Mouse (Mus musculus): ENCODE measurements around the gene Dusp5. TPM values are rescaled to one million over a fixed set of nuclear protein-coding genes. Genes with fewer than 3 reads are reported as not detected.
"Not testable (repeated sequence)": the region's sequence is repeated elsewhere in the genome, so short reads cannot be mapped to it uniquely, and the experiment has no call there.

Gene Dusp5
- polyA plus RNA-seq, 1 experiment from 2014 or later, result 9.0 TPM

GRCm38 (mm10) chr19:53499451-53499940 is 29.4 kb upstream of the Dusp5 start:
- Histone ChIP-seq H3K36me3 (replicated peaks) (no peaks in the 10 kb centered on the region), H3K9me3 (no peaks in the 10 kb centered on the region), H3K4me3 (no peak overlapping the region), H3K4me1 (peaks cover 11% of the 10 kb centered on the region), H3K27ac (no peak overlapping the region), H3K27me3 (ENCODE audit: poor library complexity, severe bottlenecking) (no peaks in the 10 kb centered on the region)
- WGBS, result 96% methylated on average over 4 of the region's 4 CpGs
- no peak for DNase-seq (ENCODE audit: extremely low spot score, low spot score)

GRCm38 (mm10) chr19:53500298-53501006 is 28.5 kb upstream of the Dusp5 start:
- Histone ChIP-seq H3K4me1 (peaks cover 11% of the 10 kb centered on the region), H3K27ac (peak overlapping the region; percentile 25; the same call in 1 of the 2 replicates), H3K27me3 (ENCODE audit: poor library complexity, severe bottlenecking) (no peaks in the 10 kb centered on the region), H3K9me3 (no peaks in the 10 kb centered on the region), H3K36me3 (replicated peaks) (no peaks in the 10 kb centered on the region), H3K4me3 (no peak overlapping the region)
- no peak for DNase-seq (ENCODE audit: extremely low spot score, low spot score)
- WGBS, result 88% methylated on average over 25 of the region's 25 CpGs

GRCm38 (mm10) chr19:53501239-53501638 is 27.7 kb upstream of the Dusp5 start:
- H3K4me1 ChIP-seq, result peaks cover 11% of the 10 kb centered on the region
- H3K27ac ChIP-seq; H3K36me3 ChIP-seq (replicated peaks); H3K27me3 ChIP-seq (ENCODE audit: poor library complexity, severe bottlenecking); DNase-seq (ENCODE audit: extremely low spot score, low spot score); H3K9me3 ChIP-seq; H3K4me3 ChIP-seq: not testable (repeated sequence)
- 84% methylated on average over 7 of the region's 7 CpGs for WGBS

- Histone ChIP-seq H3K9me3 (no peaks in the 10 kb centered on the region), H3K36me3 (replicated peaks) (no peaks in the 10 kb centered on the region), H3K4me1 (peaks cover 11% of the 10 kb centered on the region), H3K4me3 (no peak overlapping the region), H3K27me3 (ENCODE audit: poor library complexity, severe bottlenecking) (no peaks in the 10 kb centered on the region), H3K27ac (no peak overlapping the region)
- DNase-seq (ENCODE audit: extremely low spot score, low spot score), result no peak
- WGBS, result 89% methylated on average over 2 of the region's 2 CpGs
Measured at GRCm38 (mm10) chr19:53501765-53502164, 27.1 kb upstream of the Dusp5 start.

GRCm38 (mm10) chr19:53502891-53503371 is 26.0 kb upstream of the Dusp5 start:
- Histone ChIP-seq H3K36me3 (replicated peaks) (no peaks in the 10 kb centered on the region), H3K4me1 (peaks cover 18% of the 10 kb centered on the region), H3K27ac (no peak overlapping the region), H3K4me3 (no peak overlapping the region), H3K9me3 (no peaks in the 10 kb centered on the region), H3K27me3 (ENCODE audit: poor library complexity, severe bottlenecking) (no peaks in the 10 kb centered on the region)
- 69% methylated on average over 9 of the region's 9 CpGs for WGBS
- DNase-seq (ENCODE audit: extremely low spot score, low spot score), result no peak

- Histone ChIP-seq H3K4me3 (no peak overlapping the region), H3K36me3 (replicated peaks) (no peaks in the 10 kb centered on the region), H3K9me3 (no peaks in the 10 kb centered on the region), H3K4me1 (peaks cover 18% of the 10 kb centered on the region), H3K27ac (no peak overlapping the region), H3K27me3 (ENCODE audit: poor library complexity, severe bottlenecking) (no peaks in the 10 kb centered on the region)
- 91% methylated on average over 7 of the region's 7 CpGs for WGBS
- no peak for DNase-seq (ENCODE audit: extremely low spot score, low spot score)
Measured at GRCm38 (mm10) chr19:53504181-53504580, 24.7 kb upstream of the Dusp5 start.

- H3K27me3 ChIP-seq (ENCODE audit: poor library complexity, severe bottlenecking), result no peaks in the 10 kb centered on the region
- peaks cover 14% of the 10 kb centered on the region for H3K4me1 ChIP-seq
- no peaks in the 10 kb centered on the region for H3K9me3 ChIP-seq
- H3K36me3 ChIP-seq (replicated peaks), result no peaks in the 10 kb centered on the region
- DNase-seq (ENCODE audit: extremely low spot score, low spot score), result no peak
- 89% methylated on average over 10 of the region's 10 CpGs for WGBS
- H3K4me3 ChIP-seq, result no peak overlapping the region
- no peak overlapping the region for H3K27ac ChIP-seq
Measured at GRCm38 (mm10) chr19:53505728-53506127, 23.2 kb upstream of the Dusp5 start.

- Histone ChIP-seq H3K4me1 (peaks cover 12% of the 10 kb centered on the region), H3K27ac (0 out of 2 replicates have a peak overlapping the region, but pooled peaks have one; percentile 1), H3K4me3 (no peak overlapping the region), H3K27me3 (ENCODE audit: poor library complexity, severe bottlenecking) (no peaks in the 10 kb centered on the region), H3K36me3 (replicated peaks) (no peaks in the 10 kb centered on the region), H3K9me3 (no peaks in the 10 kb centered on the region)
- no peak for DNase-seq (ENCODE audit: extremely low spot score, low spot score)
- 67% methylated on average over 8 of the region's 8 CpGs for WGBS
Measured at GRCm38 (mm10) chr19:53507497-53507896, 21.4 kb upstream of the Dusp5 start.

GRCm38 (mm10) chr19:53511244-53511934 is 17.5 kb upstream of the Dusp5 start:
- 88% methylated on average over 13 of the region's 13 CpGs for WGBS
- H3K27me3 ChIP-seq (ENCODE audit: poor library complexity, severe bottlenecking), result no peaks in the 10 kb centered on the region
- no peak overlapping the region for H3K27ac ChIP-seq
- no peaks in the 10 kb centered on the region for H3K9me3 ChIP-seq
- H3K36me3 ChIP-seq (replicated peaks), result no peaks in the 10 kb centered on the region
- H3K4me1 ChIP-seq, result peaks cover 14% of the 10 kb centered on the region
- no peak for DNase-seq (ENCODE audit: extremely low spot score, low spot score)
- H3K4me3 ChIP-seq, result no peak overlapping the region

GRCm38 (mm10) chr19:53517370-53518096 is 11.4 kb upstream of the Dusp5 start:
- H3K36me3 ChIP-seq (replicated peaks), result no peaks in the 10 kb centered on the region
- DNase-seq (ENCODE audit: extremely low spot score, low spot score), result no peak
- no peak overlapping the region for H3K4me3 ChIP-seq
- 38% methylated on average over 18 of the region's 18 CpGs for WGBS
- peaks cover 7% of the 10 kb centered on the region; the same call in 1 of the 2 replicates for H3K27me3 ChIP-seq (ENCODE audit: poor library complexity, severe bottlenecking)
- no peak overlapping the region for H3K27ac ChIP-seq
- H3K4me1 ChIP-seq, result peaks cover 25% of the 10 kb centered on the region
- no peaks in the 10 kb centered on the region for H3K9me3 ChIP-seq

- Histone ChIP-seq H3K27me3 (ENCODE audit: poor library complexity, severe bottlenecking) (peaks cover 7% of the 10 kb centered on the region; the same call in 1 of the 2 replicates), H3K36me3 (replicated peaks) (no peaks in the 10 kb centered on the region), H3K4me3 (no peak overlapping the region), H3K9me3 (no peaks in the 10 kb centered on the region), H3K27ac (no peak overlapping the region), H3K4me1 (peaks cover 18% of the 10 kb centered on the region)
- no peak for DNase-seq (ENCODE audit: extremely low spot score, low spot score)
- 91% methylated on average over 8 of the region's 8 CpGs for WGBS
Measured at GRCm38 (mm10) chr19:53519549-53519948, 9.4 kb upstream of the Dusp5 start.

GRCm38 (mm10) chr19:53519981-53520380 is 8.9 kb upstream of the Dusp5 start:
- no peaks in the 10 kb centered on the region for H3K9me3 ChIP-seq
- 89% methylated on average over 10 of the region's 10 CpGs for WGBS
- H3K4me1 ChIP-seq, result peaks cover 18% of the 10 kb centered on the region
- H3K27ac ChIP-seq, result no peak overlapping the region
- no peak for DNase-seq (ENCODE audit: extremely low spot score, low spot score)
- H3K4me3 ChIP-seq, result no peak overlapping the region
- H3K27me3 ChIP-seq (ENCODE audit: poor library complexity, severe bottlenecking), result peaks cover 7% of the 10 kb centered on the region; the same call in 1 of the 2 replicates
- no peaks in the 10 kb centered on the region for H3K36me3 ChIP-seq (replicated peaks)
